Mouse (Mus musculus) kidney, adult 18-20 months (tissue): ENCODE measurements at regions not wholly inside any gene's neighbourhood (a gene's known extent, or its start where the extent isn't known, plus 50 kb on each side); places are given as distances from the start of the nearest gene placed in this dataset.

Experiments
- DNase-seq: peaks from one replicate; pipeline ENCODE4 v3.0.0; 2021

GRCm38 (mm10) chr3:52859848-52860247 lies 157.2 kb downstream of the Cog6 start:
- no peak for DNase-seq

- DNase-seq = no peak
Observed at GRCm38 (mm10) chr3:52859266-52859825, 157.7 kb downstream of the Cog6 start.

GRCm38 (mm10) chr3:52858259-52858658 lies 158.8 kb downstream of the Cog6 start:
- DNase-seq = no peak

GRCm38 (mm10) chr3:52857076-52857475 lies 160.0 kb downstream of the Cog6 start:
- DNase-seq = no peak

- DNase-seq = no peak
Observed at GRCm38 (mm10) chr3:52854560-52854959, 162.5 kb downstream of the Cog6 start.

GRCm38 (mm10) chr3:52853126-52853525 lies 163.9 kb downstream of the Cog6 start:
- DNase-seq = no peak

GRCm38 (mm10) chr3:52845166-52845565 lies 171.9 kb downstream of the Cog6 start:
- no peak for DNase-seq

GRCm38 (mm10) chr3:52843998-52844397 lies 173.0 kb downstream of the Cog6 start:
- DNase-seq = peak; percentile 88

GRCm38 (mm10) chr3:52842866-52843425 lies 174.1 kb downstream of the Cog6 start:
- no peak for DNase-seq

GRCm38 (mm10) chr3:52840160-52840953 lies 176.7 kb downstream of the Cog6 start:
- DNase-seq = no peak

GRCm38 (mm10) chr3:52838020-52838419 lies 179.0 kb downstream of the Cog6 start:
- no peak for DNase-seq

GRCm38 (mm10) chr3:52837527-52837926 lies 179.5 kb downstream of the Cog6 start:
- no peak for DNase-seq

- no peak for DNase-seq
Observed at GRCm38 (mm10) chr3:52836780-52837179, 180.3 kb downstream of the Cog6 start.

GRCm38 (mm10) chr3:52832421-52832820 lies 184.6 kb downstream of the Cog6 start:
- no peak for DNase-seq

GRCm38 (mm10) chr3:52831986-52832385 lies 185.1 kb downstream of the Cog6 start:
- no peak for DNase-seq

GRCm38 (mm10) chr3:52830101-52830500 lies 186.9 kb downstream of the Cog6 start:
- no peak for DNase-seq

GRCm38 (mm10) chr3:52829069-52829468 lies 188.0 kb downstream of the Cog6 start:
- no peak for DNase-seq

GRCm38 (mm10) chr3:52828473-52828872 lies 188.6 kb downstream of the Cog6 start:
- no peak for DNase-seq

- no peak for DNase-seq
Observed at GRCm38 (mm10) chr3:52822848-52823247, 194.2 kb downstream of the Cog6 start.

- no peak for DNase-seq
Observed at GRCm38 (mm10) chr3:52821450-52821849, 195.6 kb downstream of the Cog6 start.

GRCm38 (mm10) chr3:52818401-52818800 lies 198.6 kb downstream of the Cog6 start:
- no peak for DNase-seq

GRCm38 (mm10) chr3:52817416-52817815 lies 199.6 kb downstream of the Cog6 start:
- DNase-seq = no peak

GRCm38 (mm10) chr3:52815497-52815896 lies 201.5 kb downstream of the Cog6 start:
- no peak for DNase-seq

GRCm38 (mm10) chr3:52802324-52802723 lies 214.7 kb downstream of the Cog6 start:
- no peak for DNase-seq
